Comparison of ENCODE assay signal across 15 mouse cellular contexts in genomic region chr12:84399663-84400062, GRCm38 (mm10). TPM values are rescaled to one million over a fixed set of nuclear protein-coding genes. Genes with fewer than 3 reads are reported as not detected.
DNase-seq lines count a peak whose midpoint lies in the region; ATAC-seq and TF ChIP-seq lines count a peak whose summit lies in the region.
"Had no signal": no experiment of that assay in that cellular context is flagged by ENCODE, and none has a peak within 500 bp of the region (broad histone marks: within the 10 kb centered on the region; RNA-seq: fewer than 3 reads in every experiment).

No protein-coding gene starts in this region.

- no peak for ATAC-seq in heart, embryonic 13.5 days (ENCODE audit: extremely low read depth, insufficient number of reproducible peaks, low FRiP score, low TSS enrichment)
- ATAC-seq in intestine, postnatal 0 days = peak; percentile 64
- ATAC-seq: hindbrain, embryonic 16.5 days had no signal

- H3K27ac ChIP-seq in heart, embryonic 13.5 days (replicated peaks) = no peak overlapping the region
- H3K27ac ChIP-seq in heart, adult 2 months = no peak overlapping the region
- peak overlapping the region; percentile 87 for H3K27ac ChIP-seq in intestine, postnatal 0 days (ENCODE audit: low read depth, low read length)
- H3K27ac ChIP-seq: forebrain, embryonic 12.5 days; midbrain, embryonic 10.5 days had no signal

- no peaks in the 10 kb centered on the region for H3K9me3 ChIP-seq in heart, embryonic 13.5 days
- no peaks in the 10 kb centered on the region for H3K9me3 ChIP-seq in intestine, postnatal 0 days (ENCODE audit: control insufficient read depth)
- H3K9me3 ChIP-seq: forebrain, embryonic 12.5 days; midbrain, embryonic 10.5 days had no signal

- no peak for TF ChIP-seq EP300 in heart, adult 2 months (IDR thresholded peaks at IDR 0.05; ENCODE audit: insufficient read depth, low read depth, low read length)

- 64% methylated on average over 9 of the region's 9 CpGs for WGBS in heart, embryonic 13.5 days
- 67% methylated on average over 9 of the region's 9 CpGs for WGBS in heart, adult 2 months
- 27% methylated on average over 9 of the region's 9 CpGs for WGBS in intestine, postnatal 0 days

- no peak overlapping the region for H3K4me3 ChIP-seq in heart, embryonic 13.5 days
- H3K4me3 ChIP-seq in heart, adult 2 months = no peak overlapping the region
- 0 out of 2 replicates have a peak overlapping the region, but pooled peaks have one; percentile 1 for H3K4me3 ChIP-seq in intestine, postnatal 0 days (ENCODE audit: low read depth, low read length)
- H3K4me3 ChIP-seq: forebrain, embryonic 12.5 days; midbrain, embryonic 10.5 days had no signal

- DNase-seq in heart, adult 2 months = no peak
- DNase-seq in adipocyte (ENCODE audit: low spot score) = peak; percentile 17
- peak; percentile 14 to 31 for DNase-seq in kidney, postnatal 4 days
- no peak for DNase-seq in cerebellum, postnatal 4 days (ENCODE audit: low spot score in 2 of 2)
- DNase-seq in ovary, postnatal 36 days (ENCODE audit: low spot score) = no peak
- no peak for DNase-seq in thymus, postnatal 4 days
- DNase-seq: cerebellum, adult 8-10 months; gastrocnemius, postnatal 10 days; layer of hippocampus, postnatal 36 days; thymus, postnatal 36 days had no signal

- no peaks in the 10 kb centered on the region for H3K79me2 ChIP-seq in heart, adult 2 months (replicated peaks; ENCODE audit: control insufficient read depth, insufficient read depth, low read length)

- 0 out of 2 replicates have a peak overlapping the region, but pooled peaks have one; percentile 2 for H3K9ac ChIP-seq in heart, embryonic 13.5 days
- H3K9ac ChIP-seq in heart, adult 2 months (ENCODE audit: low read depth, low read length) = no peak overlapping the region
- H3K9ac ChIP-seq in intestine, postnatal 0 days (ENCODE audit: low read depth, low read length) = no peak overlapping the region; the same call in 1 of the 2 replicates
- H3K9ac ChIP-seq: forebrain, embryonic 12.5 days had no signal

- H3K4me1 ChIP-seq in heart, embryonic 13.5 days = peaks cover 14% of the 10 kb centered on the region
- H3K4me1 ChIP-seq in heart, adult 2 months (ENCODE audit: control insufficient read depth, insufficient read depth, low read length) = no peaks in the 10 kb centered on the region
- no peaks in the 10 kb centered on the region for H3K4me1 ChIP-seq in intestine, postnatal 0 days (replicated peaks; ENCODE audit: control insufficient read depth, insufficient read depth, low read length)
- H3K4me1 ChIP-seq: forebrain, embryonic 12.5 days; midbrain, embryonic 10.5 days had no signal

- H3K36me3 ChIP-seq in heart, embryonic 13.5 days = peaks cover 8% of the 10 kb centered on the region
- H3K36me3 ChIP-seq in heart, adult 2 months (ENCODE audit: control insufficient read depth, insufficient read depth, low read length) = no peaks in the 10 kb centered on the region
- H3K36me3 ChIP-seq in intestine, postnatal 0 days (ENCODE audit: control insufficient read depth, insufficient read depth) = peaks cover 9% of the 10 kb centered on the region; the same call in 1 of the 2 replicates
- H3K36me3 ChIP-seq: forebrain, embryonic 12.5 days; midbrain, embryonic 10.5 days had no signal

- TF ChIP-seq CTCF in heart, adult 2 months (IDR thresholded peaks at IDR 0.05) = no peak
- TF ChIP-seq CTCF in intestine, postnatal 0 days (IDR thresholded peaks at IDR 0.05; ENCODE audit: low read depth) = no peak

- intact Hi-C loops in heart, adult 2 months (cut with DNase I) = no loop called here

- H3K4me2 ChIP-seq in heart, embryonic 13.5 days = no peak overlapping the region
- H3K4me2 ChIP-seq in intestine, postnatal 0 days (replicated peaks; ENCODE audit: low read depth) = peak overlapping the region; percentile 53
- H3K4me2 ChIP-seq: forebrain, embryonic 12.5 days had no signal

- no peak for TF ChIP-seq POLR2A in heart, adult 2 months (IDR thresholded peaks at IDR 0.05; ENCODE audit: insufficient read depth, low read depth, low read length)

- no peaks in the 10 kb centered on the region for H3K27me3 ChIP-seq in heart, embryonic 13.5 days (replicated peaks)
- H3K27me3 ChIP-seq in heart, adult 2 months (ENCODE audit: control insufficient read depth, insufficient read depth, low read length) = no peaks in the 10 kb centered on the region
- H3K27me3 ChIP-seq in intestine, postnatal 0 days (replicated peaks; ENCODE audit: control insufficient read depth, insufficient read depth, low read length) = no peaks in the 10 kb centered on the region
- H3K27me3 ChIP-seq: forebrain, embryonic 12.5 days had no signal

RNA-seq across cellular contexts. Expression of gene Entpd5, which starts 9.2 kb away (rescaled TPM):
- 23.1 and 26.9 TPM in 2 replicates for polyA plus RNA-seq in heart, embryonic 13.5 days (2015; fragmentation: Nextera tagmentation; extraction: Ambion mirVana)
- total RNA-seq in heart, adult 2 months (2021) = 10 to 100 TPM; 64.9 to 68.9 TPM
- 38.6 and 88.3 TPM in 2 replicates for polyA plus RNA-seq in heart, adult 2 months (2012; rRNA removed)
- polyA plus RNA-seq in intestine, postnatal 0 days (2015; fragmentation: Nextera tagmentation; extraction: Ambion mirVana) = 54.4 and 56.5 TPM in 2 replicates

RNA-seq across cellular contexts. Expression of gene Bbof1, which starts 9.2 kb away (rescaled TPM):
- polyA plus RNA-seq in heart, embryonic 13.5 days (2015; fragmentation: Nextera tagmentation; extraction: Ambion mirVana) = 0.62 and 1.6 TPM in 2 replicates
- total RNA-seq in heart, adult 2 months (2021) = 1 to 10 TPM; 1.7 to 2.0 TPM
- polyA plus RNA-seq in heart, adult 2 months (2012; rRNA removed) = 0.31 and 0.59 TPM in 2 replicates
- polyA plus RNA-seq in intestine, postnatal 0 days (2015; fragmentation: Nextera tagmentation; extraction: Ambion mirVana) = 0.42 and 0.53 TPM in 2 replicates

RNA-seq across cellular contexts. Expression of gene Rnf113a2, which starts 17.3 kb away (rescaled TPM):
- 19.5 and 21.5 TPM in 2 replicates for polyA plus RNA-seq in heart, embryonic 13.5 days (2015; fragmentation: Nextera tagmentation; extraction: Ambion mirVana)
- 10 to 100 TPM in 1 of 2 experiments, 1 to 10 TPM in 1; 8.4 to 11.7 TPM for total RNA-seq in heart, adult 2 months (2021)
- 3.7 and 6.6 TPM in 2 replicates for polyA plus RNA-seq in heart, adult 2 months (2012; rRNA removed)
- polyA plus RNA-seq in intestine, postnatal 0 days (2015; fragmentation: Nextera tagmentation; extraction: Ambion mirVana) = 17.4 and 18.7 TPM in 2 replicates

RNA-seq across cellular contexts. Expression of gene Fam161b, which starts 38.0 kb away (rescaled TPM):
- 4.6 and 4.9 TPM in 2 replicates for polyA plus RNA-seq in heart, embryonic 13.5 days (2015; fragmentation: Nextera tagmentation; extraction: Ambion mirVana)
- total RNA-seq in heart, adult 2 months (2021) = 10 to 100 TPM in 1 of 2 experiments, 1 to 10 TPM in 1; 9.8 to 13.2 TPM
- polyA plus RNA-seq in heart, adult 2 months (2012; rRNA removed) = 4.1 and 6.8 TPM in 2 replicates
- 0.91 and 1.4 TPM in 2 replicates for polyA plus RNA-seq in intestine, postnatal 0 days (2015; fragmentation: Nextera tagmentation; extraction: Ambion mirVana)

RNA-seq across cellular contexts. Expression of gene Coq6, which starts 38.2 kb away (rescaled TPM):
- polyA plus RNA-seq in heart, embryonic 13.5 days (2015; fragmentation: Nextera tagmentation; extraction: Ambion mirVana) = 65.9 and 73.0 TPM in 2 replicates
- total RNA-seq in heart, adult 2 months (2021) = 100 to 1,000 TPM in 1 of 2 experiments, 10 to 100 TPM in 1; 91.8 to 102 TPM
- 104 and 119 TPM in 2 replicates for polyA plus RNA-seq in heart, adult 2 months (2012; rRNA removed)
- polyA plus RNA-seq in intestine, postnatal 0 days (2015; fragmentation: Nextera tagmentation; extraction: Ambion mirVana) = 21.5 and 23.2 TPM in 2 replicates

Comparison
In these comparisons a context has a peak if more than half of its experiments do, and no peak if none do; other contexts are left out.
1. DNase-seq: peak in adipocyte (single experiment) and kidney, postnatal 4 days (2 of 2); none in heart, adult 2 months (0 of 2), cerebellum, postnatal 4 days (0 of 2), ovary, postnatal 36 days (single experiment) and thymus, postnatal 4 days (single experiment).